Mouse (Mus musculus) frontal cortex, postnatal 14 days (tissue): ENCODE measurements around the gene Rundc3a.

Source experiments
- DNase-seq, 2 experiments: peaks; one replicate each; pipeline ENCODE4 v3.0.0; 2022; ENCODE audit warnings: low spot score in 2 of 2

The Rundc3a gene

GRCm38 (mm10) chr11:102447497-102447896 lies 54.3 kb downstream of the Rundc3a start, which contains the start of gene Fam171a2:
Fam171a2 (minus strand) TSS chr11:102447682.
- DNase-seq: peak in 1 of 2 experiments; percentile 68

GRCm38 (mm10) chr11:102448327-102448726 lies 55.1 kb downstream of the Rundc3a start:
- DNase-seq: no peak

GRCm38 (mm10) chr11:102449043-102450008 lies 56.1 kb downstream of the Rundc3a start:
- no peak for DNase-seq
